Mouse (Mus musculus): ENCODE results near the gene Sh3bgrl2.

GRCm38 (mm10) chr9:83573588-83573987 is 25.5 kb downstream of the Sh3bgrl2 start:
- TF ChIP-seq CTCF (IDR thresholded peaks at IDR 0.05; ENCODE audit: extremely low read depth, insufficient read length, insufficient replicate concordance, low read depth, low read length) = no peak
- TF ChIP-seq POLR2A (IDR thresholded peaks at IDR 0.05; ENCODE audit: low read depth, low read length) = no peak
